ENCODE assay signal across 8 mouse cellular contexts in the genomic region with DNA sequence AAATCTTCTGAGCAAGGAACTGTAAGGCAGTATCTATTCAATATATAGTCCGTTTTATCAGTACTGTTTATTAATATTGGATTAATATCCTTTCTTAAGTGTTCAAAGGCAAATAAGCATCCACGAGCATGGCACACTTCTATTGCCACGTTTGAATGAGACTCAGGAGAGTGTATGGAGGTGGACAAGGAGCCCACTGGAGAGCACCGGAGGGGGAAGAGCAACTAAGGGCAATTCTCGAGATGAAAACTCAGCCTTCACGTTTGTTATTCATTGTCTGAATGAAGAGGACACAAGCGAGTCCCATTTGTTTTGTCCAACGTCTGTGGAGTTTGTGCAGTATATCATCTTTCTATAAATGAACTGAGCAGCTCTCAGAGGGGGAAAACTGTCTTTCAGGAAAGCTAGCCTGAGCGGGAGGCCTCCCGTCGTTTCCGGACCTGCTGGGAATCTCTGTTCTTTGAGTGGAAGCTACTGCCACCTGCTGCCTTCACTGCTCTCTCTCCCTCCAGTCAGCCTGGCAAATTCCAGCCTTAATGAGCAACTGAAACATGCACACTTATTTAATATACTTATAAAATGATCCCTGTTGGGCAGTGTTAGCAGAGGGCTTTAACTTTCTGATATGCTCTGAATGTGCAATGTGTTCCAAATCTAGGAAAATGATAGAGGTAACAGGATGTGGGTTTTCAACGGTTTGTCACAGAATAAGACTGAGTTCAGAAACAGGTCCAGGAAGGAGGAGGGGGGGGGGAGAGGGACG. TPM values are rescaled to one million over a fixed set of nuclear protein-coding genes. Genes with fewer than 3 reads are reported as not detected.
DNase-seq lines count a peak whose midpoint lies in the region; ATAC-seq lines count a peak whose summit lies in the region.
"Had no signal": no experiment of that assay in that cellular context is flagged by ENCODE, and none has a peak within 500 bp of the region (broad histone marks: within the 10 kb centered on the region; RNA-seq: fewer than 3 reads in every experiment).

No protein-coding gene starts in this region.

- peak; percentile 21 for DNase-seq in gastrocnemius, postnatal 25 days
- DNase-seq in left cerebral cortex, postnatal 10 days (ENCODE audit: extremely low spot score in 1 of 2, low spot score in 2 of 2): peak; percentile 40 to 75
- peak; percentile 32 for DNase-seq in telencephalon, adult 2 months (ENCODE audit: low read depth, low spot score)

- H3K27ac ChIP-seq in intestine, embryonic 16.5 days (ENCODE audit: low read length): no peak overlapping the region
- no peak overlapping the region for H3K27ac ChIP-seq in midbrain, embryonic 12.5 days (replicated peaks)

- H3K4me1 ChIP-seq in intestine, embryonic 16.5 days (ENCODE audit: control insufficient read depth, insufficient read depth, low read length): no peaks in the 10 kb centered on the region
- H3K4me1 ChIP-seq in midbrain, embryonic 12.5 days: 0 out of 2 replicates have a peak, but pooled peaks cover 3% of the 10 kb centered on the region

- no peak overlapping the region for H3K9ac ChIP-seq in intestine, embryonic 16.5 days (ENCODE audit: low read depth, low read length)
- H3K9ac ChIP-seq in midbrain, embryonic 12.5 days (replicated peaks): no peak overlapping the region

- H3K4me3 ChIP-seq in intestine, embryonic 16.5 days (ENCODE audit: low read length): no peak overlapping the region
- H3K4me3 ChIP-seq in midbrain, embryonic 12.5 days: no peak overlapping the region

- H3K27me3 ChIP-seq in intestine, embryonic 16.5 days (replicated peaks; ENCODE audit: control insufficient read depth, insufficient read depth, low read length): no peaks in the 10 kb centered on the region
- no peaks in the 10 kb centered on the region for H3K27me3 ChIP-seq in midbrain, embryonic 12.5 days

- H3K36me3 ChIP-seq in intestine, embryonic 16.5 days (ENCODE audit: control insufficient read depth, insufficient read depth, low read length): no peaks in the 10 kb centered on the region
- H3K36me3 ChIP-seq in midbrain, embryonic 12.5 days: no peaks in the 10 kb centered on the region

- ATAC-seq in activated CD4-positive, CD25-positive, alpha-beta regulatory T cell, adult 4 months: peak; percentile 69
- peak; percentile 38 for ATAC-seq in common myeloid progenitor, adult 5-6 weeks (replicated peaks; ENCODE audit: low read depth, poor library complexity, severe bottlenecking)
- peak; percentile 74 for ATAC-seq in intestine, embryonic 16.5 days
- ATAC-seq in midbrain, embryonic 12.5 days (ENCODE audit: low FRiP score, low read depth): peak; percentile 73

- intact Hi-C loops in left cerebral cortex, postnatal 10 days (cut with DNase I): loop anchor here (5.0 to 10.0 kb wide), 2 partner anchors 190 to 373 kb away; no protein-coding TSS in a partner anchor

- 20% methylated on average over 14 of the region's 14 CpGs for WGBS in intestine, embryonic 16.5 days
- 18% methylated on average over 14 of the region's 14 CpGs for WGBS in midbrain, embryonic 12.5 days

- no peaks in the 10 kb centered on the region for H3K9me3 ChIP-seq in intestine, embryonic 16.5 days (ENCODE audit: control insufficient read depth, low read length)
- H3K9me3 ChIP-seq in midbrain, embryonic 12.5 days: no peaks in the 10 kb centered on the region

- H3K4me2 ChIP-seq in intestine, embryonic 16.5 days (ENCODE audit: low read depth, low read length): no peak overlapping the region
- 0 out of 2 replicates have a peak overlapping the region, but pooled peaks have one; percentile 9 for H3K4me2 ChIP-seq in midbrain, embryonic 12.5 days (replicated peaks)

RNA-seq across cellular contexts. Expression of a gene that starts 26.3 kb away (rescaled TPM):
- not detected for polyA plus RNA-seq in activated CD4-positive, CD25-positive, alpha-beta regulatory T cell, adult 4 months (2017; shearing (Covaris generic))
- total RNA-seq in common myeloid progenitor, adult 5-6 weeks (2017): 0.05 TPM in 1 of 2 replicates, not detected in the other
- total RNA-seq in gastrocnemius, postnatal 25 days (2021): under 1 TPM; 0.38 to 0.64 TPM
- polyA plus RNA-seq in intestine, embryonic 16.5 days (2015; fragmentation: Nextera tagmentation; extraction: Ambion mirVana): 0.57 and 0.65 TPM in 2 replicates
- total RNA-seq in left cerebral cortex, postnatal 10 days (2021): 1 to 10 TPM; 3.5 to 3.6 TPM
- polyA plus RNA-seq in midbrain, embryonic 12.5 days (2016; fragmentation: Nextera tagmentation; extraction: Ambion mirVana): 2.5 and 3.5 TPM in 2 replicates
- polyA plus RNA-seq: heart, embryonic 14.5 days had no signal
